Mouse (Mus musculus) forebrain, embryonic 14.5 days (tissue): ENCODE results near the gene Smim4. TPM values are rescaled to one million over a fixed set of nuclear protein-coding genes. Genes with fewer than 3 reads are reported as not detected.

Experiments used
- ATAC-seq: fragments of 200-750 bp; cut with Nextera tagmentation; 2 replicates; pipeline ENCODE4 v1.8.0; 2017; ENCODE audit warnings: mild to moderate bottlenecking, moderate library complexity
- DNase-seq: peaks from one replicate; pipeline ENCODE4 v3.0.0-alpha.2; 2015; ENCODE audit warnings: low spot score
- H3K27ac ChIP-seq: fragments of 300-500 bp; sonication (generic); 2 replicates; pipeline ENCODE4 v1.5.1; 2014; ENCODE audit warnings: low read depth, mild to moderate bottlenecking, control low read depth, low read length, moderate library complexity
- H3K27me3 ChIP-seq: fragments of 300-500 bp; sonication (generic); replicated peaks from 2 replicates; pipeline ENCODE4 v1.6.1; 2014; ENCODE audit warnings: low read length, control low read depth, mixed read lengths; ENCODE audit not compliant: control insufficient read depth, insufficient read depth
- H3K36me3 ChIP-seq: fragments of 300-500 bp; sonication (generic); 2 replicates; pipeline ENCODE4 v1.6.1; 2014; ENCODE audit warnings: low read length, control low read depth; ENCODE audit not compliant: control insufficient read depth, insufficient read depth
- H3K4me1 ChIP-seq: fragments of 300-500 bp; sonication (generic); 2 replicates; pipeline ENCODE4 v1.6.1; 2014; ENCODE audit warnings: antibody characterized with exemption, low read length, control low read depth; ENCODE audit not compliant: control insufficient read depth, insufficient read depth
- H3K4me2 ChIP-seq: fragments of 300-500 bp; sonication (generic); 2 replicates; pipeline ENCODE4 v1.6.1; 2014; ENCODE audit warnings: mild to moderate bottlenecking, control low read depth, low read length
- H3K4me3 ChIP-seq: fragments of 300-500 bp; sonication (generic); 2 replicates; pipeline ENCODE4 v1.5.1; 2014; ENCODE audit warnings: low read depth, low read length, control low read depth
- H3K9ac ChIP-seq: fragments of 300-500 bp; sonication (generic); 2 replicates; pipeline ENCODE4 v1.6.1; 2014; ENCODE audit warnings: mild to moderate bottlenecking, low read length, control low read depth, moderate library complexity
- H3K9me3 ChIP-seq: fragments of 300-500 bp; sonication (generic); replicated peaks from 2 replicates; pipeline ENCODE4 v1.6.1; 2016; ENCODE audit warnings: low read length, control low read depth, mixed read lengths; ENCODE audit not compliant: control insufficient read depth
- WGBS: fragments of 180-500 bp; shearing (Covaris S2); extraction: QIAGEN DNeasy Blood & Tissue Kit; methylation state at CpG from one replicate; pipeline ENCODE4 v1.1.7; 2014; 5-methylcytosine and 5-hydroxymethylcytosine counted together
- polyA plus RNA-seq: library from polyadenylated mRNA; unstranded; fragments of >200 nt; fragmentation: Nextera tagmentation; extraction: Ambion mirVana; gene quantifications from 2 replicates; pipeline ENCODE4 v1.2.1, GENCODE M21; 2014

The Smim4 gene
- polyA plus RNA-seq, 1 experiment from 2014 or later = 93.8 TPM

DNA sequence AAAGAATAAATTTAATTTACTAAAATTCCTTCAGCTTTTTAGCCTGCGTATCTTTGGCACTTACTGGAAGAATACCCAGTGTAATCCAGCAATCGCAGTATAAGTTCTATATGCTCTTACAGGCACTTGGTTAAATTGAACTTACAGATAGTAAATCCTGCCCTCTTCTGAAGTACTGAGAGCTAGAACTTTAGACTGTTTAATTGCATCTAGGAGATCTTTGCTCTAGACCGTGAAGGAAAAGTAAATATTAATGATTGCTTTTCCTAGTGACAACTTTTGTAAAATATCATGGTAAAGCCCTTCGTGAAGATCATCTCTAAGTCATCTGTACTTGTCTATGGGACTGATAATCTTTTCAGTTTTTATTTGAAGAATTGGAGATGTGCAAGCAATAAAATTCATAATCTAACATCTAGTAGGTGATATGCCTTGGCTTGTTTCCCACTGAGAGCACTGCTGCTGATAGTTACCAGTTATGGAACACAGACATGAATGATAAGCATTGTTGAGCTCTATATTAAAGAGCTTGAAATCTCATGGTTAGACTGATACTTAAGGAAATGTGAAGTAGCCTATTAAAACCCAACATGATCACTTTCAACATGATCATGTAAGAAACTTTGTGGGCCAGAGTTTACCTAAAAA lies 59.5 kb downstream of the Smim4 start:
- ATAC-seq = no peak
- H3K27ac ChIP-seq = no peak overlapping the region
- no peak overlapping the region for H3K4me2 ChIP-seq
- no peaks in the 10 kb centered on the region for H3K27me3 ChIP-seq
- H3K4me3 ChIP-seq = no peak overlapping the region
- H3K9ac ChIP-seq = no peak overlapping the region
- H3K9me3 ChIP-seq = no peaks in the 10 kb centered on the region
- no peak for DNase-seq
- peaks cover 74% of the 10 kb centered on the region for H3K36me3 ChIP-seq
- no peaks in the 10 kb centered on the region for H3K4me1 ChIP-seq
- WGBS = 95% methylated on average over 4 of the region's 4 CpGs

GRCm38 (mm10) chr14:31062277-31062676 lies 66.5 kb downstream of the Smim4 start:
- Histone ChIP-seq H3K4me3 (no peak overlapping the region), H3K9me3 (no peaks in the 10 kb centered on the region), H3K36me3 (peaks cover 75% of the 10 kb centered on the region), H3K27ac (no peak overlapping the region), H3K4me2 (no peak overlapping the region), H3K4me1 (no peaks in the 10 kb centered on the region), H3K9ac (no peak overlapping the region), H3K27me3 (no peaks in the 10 kb centered on the region)
- WGBS = 71% methylated on average over 1 of the region's 1 CpGs
- ATAC-seq (no peak), DNase-seq (peak; percentile 23)

DNA sequence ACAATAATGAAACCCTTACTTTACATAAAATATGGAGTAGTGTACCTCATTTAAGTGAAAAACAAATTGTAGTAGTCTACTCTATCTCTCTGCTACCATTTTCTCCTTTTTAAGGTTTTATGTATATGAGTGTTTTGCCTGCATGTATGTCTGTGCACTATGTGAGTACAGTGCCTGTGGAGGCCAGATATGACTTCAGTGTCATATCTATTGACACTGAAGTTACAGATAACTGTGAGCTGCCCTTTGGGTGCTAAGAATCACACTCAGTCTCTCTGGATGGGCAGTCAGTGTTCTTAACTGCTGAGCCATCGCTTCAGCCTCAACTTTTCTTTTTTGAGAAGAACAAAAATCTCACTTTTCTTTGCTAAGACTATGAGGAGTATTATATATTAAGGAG lies 82.9 kb downstream of the Smim4 start:
- peaks cover 71% of the 10 kb centered on the region for H3K36me3 ChIP-seq

DNA sequence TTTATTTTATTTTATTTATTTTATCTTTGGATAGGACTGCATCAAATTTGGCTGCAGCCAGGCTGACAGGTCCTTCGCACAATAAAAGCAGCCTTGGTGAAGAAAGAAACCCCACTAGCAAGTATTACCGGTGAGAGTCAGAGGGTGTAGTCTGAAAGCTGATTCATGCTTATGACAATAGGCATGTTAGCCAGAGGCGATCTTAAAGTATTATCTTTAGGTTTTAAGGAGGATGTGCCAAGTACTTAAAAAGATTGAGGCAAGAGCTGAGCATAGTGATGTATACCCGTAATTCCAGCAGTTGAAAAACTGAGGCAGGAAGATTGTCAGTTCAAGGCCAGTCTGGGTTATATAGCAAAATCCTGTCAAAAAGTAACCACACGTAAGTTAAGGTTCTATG lies 83.5 kb downstream of the Smim4 start:
- no peaks in the 10 kb centered on the region for H3K4me1 ChIP-seq
- DNase-seq (no peak), ATAC-seq (no peak)
- no peaks in the 10 kb centered on the region for H3K27me3 ChIP-seq
- no peak overlapping the region for H3K4me3 ChIP-seq
- no peak overlapping the region for H3K4me2 ChIP-seq
- 94% methylated on average over 5 of the region's 5 CpGs for WGBS
- peaks cover 69% of the 10 kb centered on the region for H3K36me3 ChIP-seq
- no peak overlapping the region for H3K27ac ChIP-seq
- H3K9ac ChIP-seq = no peak overlapping the region
- no peaks in the 10 kb centered on the region for H3K9me3 ChIP-seq

More for the DNA sequence above, 82.9 kb downstream of the Smim4 start:
- 94% methylated on average over 1 of the region's 1 CpGs for WGBS
- no peak for DNase-seq
- H3K27me3 ChIP-seq = no peaks in the 10 kb centered on the region
- H3K4me1 ChIP-seq = no peaks in the 10 kb centered on the region
- H3K9ac ChIP-seq = no peak overlapping the region
- no peak for ATAC-seq
- no peaks in the 10 kb centered on the region for H3K9me3 ChIP-seq
- no peak overlapping the region for H3K27ac ChIP-seq
- no peak overlapping the region for H3K4me3 ChIP-seq
- H3K4me2 ChIP-seq = no peak overlapping the region

Other genes with a start within 250 kb of the Smim4 start
- 0.74 and 1.0 TPM in 2 replicates for gene Mustn1, start 249.8 kb downstream of the Smim4 start, polyA plus RNA-seq
- gene Itih4, start 242.5 kb downstream of the Smim4 start, polyA plus RNA-seq = not detected in 2 replicates
- gene Itih3, start 205.2 kb downstream of the Smim4 start, polyA plus RNA-seq = 0.19 and 0.62 TPM in 2 replicates
- gene Itih1, start 185.7 kb downstream of the Smim4 start, polyA plus RNA-seq = not detected in 2 replicates
- gene Nek4, start 177.6 kb downstream of the Smim4 start, polyA plus RNA-seq = 11.2 and 15.0 TPM in 2 replicates
- 55.9 and 56.0 TPM in 2 replicates for gene Glt8d1, start 127.6 kb downstream of the Smim4 start, polyA plus RNA-seq
- gene Spcs1, start 127.3 kb downstream of the Smim4 start, polyA plus RNA-seq = 315 and 338 TPM in 2 replicates
- gene Pbrm1, start 109.8 kb downstream of the Smim4 start, polyA plus RNA-seq = 103 and 125 TPM in 2 replicates
- 63.3 and 65.1 TPM in 2 replicates for gene Gnl3, start 109.8 kb downstream of the Smim4 start, polyA plus RNA-seq
- 225 and 288 TPM in 2 replicates for gene Nt5dc2, start 2.1 kb upstream of the Smim4 start, polyA plus RNA-seq
- 21.8 and 22.1 TPM in 2 replicates for gene Stab1, start 39.7 kb upstream of the Smim4 start, polyA plus RNA-seq
- gene Tnnc1, start 79.4 kb upstream of the Smim4 start, polyA plus RNA-seq = 1.2 and 1.3 TPM in 2 replicates
- gene Nisch, start 88.0 kb upstream of the Smim4 start, polyA plus RNA-seq = 217 and 277 TPM in 2 replicates
- gene Sema3g, start 88.9 kb upstream of the Smim4 start, polyA plus RNA-seq = 0.23 and 0.25 TPM in 2 replicates
- 11.6 and 13.2 TPM in 2 replicates for gene Phf7, start 122.4 kb upstream of the Smim4 start, polyA plus RNA-seq
- gene Bap1, start 122.5 kb upstream of the Smim4 start, polyA plus RNA-seq = 93.9 and 105 TPM in 2 replicates
- gene Dnah1, start 194.9 kb upstream of the Smim4 start, polyA plus RNA-seq = 3.8 and 4.2 TPM in 2 replicates
- 61.9 and 69.2 TPM in 2 replicates for gene Capn7, start 207.7 kb upstream of the Smim4 start, polyA plus RNA-seq